Mouse (Mus musculus) embryonic facial prominence, embryonic 14.5 days (tissue): ENCODE results near the gene Arhgef2. TPM values are rescaled to one million over a fixed set of nuclear protein-coding genes. Genes with fewer than 3 reads are reported as not detected.
A peak's percentile ranks its signal among the peaks of the same experiment; 100 is the strongest.

Experiments
- ATAC-seq: fragments of 200-750 bp; cut with Nextera tagmentation; 2 replicates; pipeline ENCODE4 v1.8.0; 2017; ENCODE audit warnings: low read depth, moderate number of reproducible peaks, moderate TSS enrichment
- DNase-seq: peaks from one replicate; pipeline ENCODE4 v3.0.0-alpha.2; 2015; ENCODE audit warnings: low spot score
- H3K27ac ChIP-seq: fragments of 300-500 bp; sonication (generic); replicated peaks from 2 replicates; pipeline ENCODE4 v1.5.1; 2014; ENCODE audit warnings: low read depth, mild to moderate bottlenecking, low read length, moderate library complexity
- H3K27me3 ChIP-seq: fragments of 300-500 bp; sonication (generic); replicated peaks from 2 replicates; pipeline ENCODE4 v1.6.1; 2014; ENCODE audit warnings: low read length; ENCODE audit not compliant: control insufficient read depth, insufficient read depth
- H3K36me3 ChIP-seq: fragments of 300-500 bp; sonication (generic); 2 replicates; pipeline ENCODE4 v1.6.1; 2014; ENCODE audit warnings: low read length, mixed read lengths; ENCODE audit not compliant: control insufficient read depth, insufficient read depth
- H3K4me1 ChIP-seq: fragments of 300-500 bp; sonication (generic); 2 replicates; pipeline ENCODE4 v1.6.1; 2014; ENCODE audit warnings: antibody characterized with exemption, low read length; ENCODE audit not compliant: control insufficient read depth, insufficient read depth
- H3K4me2 ChIP-seq: fragments of 300-500 bp; sonication (generic); 2 replicates; pipeline ENCODE4 v1.6.1; 2014; ENCODE audit warnings: low read depth, mild to moderate bottlenecking, low read length, moderate library complexity, mixed read lengths
- H3K4me3 ChIP-seq: fragments of 300-500 bp; sonication (generic); 2 replicates; pipeline ENCODE4 v1.5.1; 2014; ENCODE audit warnings: low read depth, mild to moderate bottlenecking, low read length
- H3K9ac ChIP-seq: fragments of 300-500 bp; sonication (generic); 2 replicates; pipeline ENCODE4 v1.6.1; 2014; ENCODE audit warnings: low read depth, mild to moderate bottlenecking, low read length, moderate library complexity, mixed read lengths
- H3K9me3 ChIP-seq: fragments of 300-500 bp; sonication (generic); 2 replicates; pipeline ENCODE4 v1.6.1; 2016; ENCODE audit warnings: low read length; ENCODE audit not compliant: control insufficient read depth
- WGBS: fragments of 180-500 bp; shearing (Covaris S2); extraction: QIAGEN DNeasy Blood & Tissue Kit; methylation state at CpG from one replicate; pipeline ENCODE4 v1.1.7; 2014; 5-methylcytosine and 5-hydroxymethylcytosine counted together
- polyA plus RNA-seq: library from polyadenylated mRNA; unstranded; fragments of >200 nt; fragmentation: Nextera tagmentation; extraction: Ambion mirVana; gene quantifications from 2 replicates; pipeline ENCODE4 v1.2.1, GENCODE M21; 2014

Gene Arhgef2
- polyA plus RNA-seq, 1 experiment from 2014 or later = 88.0 TPM

DNA sequence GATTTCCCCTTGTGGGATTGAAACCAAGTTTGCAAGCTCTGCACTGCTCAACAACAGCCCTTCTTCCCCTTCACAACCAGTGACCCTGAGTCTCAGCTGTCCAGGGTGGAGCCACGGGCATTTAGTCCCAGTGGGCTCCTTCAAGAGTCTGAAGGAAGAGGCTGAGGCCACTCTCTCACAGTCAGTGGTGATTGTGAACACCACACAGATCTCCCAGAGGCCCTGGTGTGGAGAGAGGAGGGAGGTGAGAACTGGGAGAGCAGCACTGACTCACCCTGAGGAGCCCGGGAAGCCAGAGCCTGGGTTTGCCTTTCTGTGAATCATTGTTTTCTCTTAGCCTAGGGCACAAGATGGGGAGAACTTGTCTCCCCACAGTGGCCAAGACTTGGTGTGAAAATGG lies 19.2 kb downstream of the Arhgef2 start:
- Histone ChIP-seq H3K4me2 (peak overlapping the region; percentile 82), H3K4me1 (peaks cover 17% of the 10 kb centered on the region), H3K4me3 (peak overlapping the region; percentile 59; the same call in 1 of the 2 replicates), H3K27me3 (no peaks in the 10 kb centered on the region), H3K9ac (peak overlapping the region; percentile 87), H3K9me3 (no peaks in the 10 kb centered on the region), H3K36me3 (peaks cover 26% of the 10 kb centered on the region), H3K27ac (peak overlapping the region; percentile 93)
- DNase-seq (no peak), ATAC-seq (no peak)
- WGBS = 46% methylated on average over 2 of the region's 2 CpGs

DNA sequence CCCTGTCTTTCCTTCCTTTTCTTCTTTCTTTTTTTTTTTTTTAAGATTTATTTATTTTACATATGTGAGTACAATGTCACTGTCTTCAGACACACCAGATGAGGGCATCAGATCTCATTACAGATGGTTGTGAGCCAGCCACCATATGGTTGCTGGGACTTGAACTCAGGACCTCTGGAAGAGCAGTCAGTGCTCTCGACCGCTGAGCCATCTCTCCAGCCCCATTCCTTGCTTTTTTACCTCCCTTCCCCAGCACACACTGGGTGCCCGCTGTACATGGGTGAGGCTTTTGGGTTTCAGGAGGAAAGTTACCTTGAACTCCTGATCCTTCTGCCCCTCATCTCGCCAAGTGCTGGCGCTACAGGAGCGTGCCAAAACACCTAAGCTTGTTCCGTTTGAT lies 19.8 kb downstream of the Arhgef2 start:
- H3K9me3 ChIP-seq = no peaks in the 10 kb centered on the region
- peaks cover 31% of the 10 kb centered on the region for H3K36me3 ChIP-seq
- H3K4me1 ChIP-seq = peaks cover 17% of the 10 kb centered on the region
- H3K27me3 ChIP-seq = no peaks in the 10 kb centered on the region
- H3K4me2 ChIP-seq = no peak overlapping the region
- ATAC-seq = no peak
- 89% methylated on average over 7 of the region's 7 CpGs for WGBS
- H3K4me3 ChIP-seq = no peak overlapping the region
- H3K9ac ChIP-seq = no peak overlapping the region
- DNase-seq = no peak
- no peak overlapping the region for H3K27ac ChIP-seq

DNA sequence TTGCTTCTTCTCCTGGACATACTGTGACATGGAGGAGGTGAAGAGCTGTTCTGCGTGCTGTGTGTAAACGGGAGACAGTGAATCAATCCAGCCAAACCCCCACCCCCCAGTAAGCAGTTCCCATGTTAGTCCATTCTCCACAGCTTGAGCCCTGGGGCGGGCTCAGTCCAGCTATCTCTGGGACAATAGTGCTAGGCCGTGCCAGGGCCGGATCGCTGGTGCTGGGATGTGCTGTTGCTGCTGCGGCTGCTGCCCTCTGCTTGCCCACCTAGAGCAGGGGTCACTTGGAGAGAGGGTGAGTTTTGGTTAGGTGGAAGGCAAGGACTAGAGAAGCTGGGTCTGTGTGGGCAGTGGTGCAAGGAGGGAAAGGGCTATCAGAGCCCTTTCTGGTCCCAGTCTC lies 20.6 kb downstream of the Arhgef2 start:
- ATAC-seq = no peak
- Histone ChIP-seq H3K27ac (no peak overlapping the region), H3K4me3 (no peak overlapping the region), H3K4me2 (no peak overlapping the region), H3K4me1 (peaks cover 17% of the 10 kb centered on the region), H3K36me3 (peaks cover 39% of the 10 kb centered on the region), H3K27me3 (no peaks in the 10 kb centered on the region), H3K9ac (no peak overlapping the region), H3K9me3 (no peaks in the 10 kb centered on the region)
- DNase-seq = no peak
- 82% methylated on average over 7 of the region's 7 CpGs for WGBS

DNA sequence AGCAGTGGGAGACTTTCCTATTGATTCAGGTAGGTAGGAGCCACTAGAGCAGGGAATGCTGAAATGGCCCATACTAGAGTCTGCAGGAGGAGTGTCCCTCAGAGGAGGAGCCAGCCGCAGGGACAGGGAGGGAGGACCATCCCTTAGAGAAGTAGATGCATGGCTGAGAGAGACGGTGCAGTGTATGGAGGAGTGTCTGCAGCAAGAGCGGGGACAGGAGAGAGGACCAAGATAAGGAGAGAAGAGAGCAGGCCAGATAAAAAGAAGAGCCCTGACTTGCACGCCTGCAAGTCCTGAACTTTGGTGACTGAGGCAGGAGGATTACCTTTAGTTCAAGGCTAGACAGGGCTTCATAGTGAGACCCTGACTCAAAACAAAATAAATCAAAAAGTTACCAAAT lies 21.3 kb downstream of the Arhgef2 start:
- Histone ChIP-seq H3K4me2 (no peak overlapping the region), H3K9me3 (no peaks in the 10 kb centered on the region), H3K27ac (0 out of 2 replicates have a peak overlapping the region, but pooled peaks have one; percentile 11), H3K4me3 (no peak overlapping the region), H3K27me3 (no peaks in the 10 kb centered on the region), H3K36me3 (peaks cover 47% of the 10 kb centered on the region), H3K4me1 (peaks cover 17% of the 10 kb centered on the region), H3K9ac (no peak overlapping the region)
- no peak for ATAC-seq
- WGBS = 62% methylated on average over 4 of the region's 4 CpGs
- DNase-seq = no peak

- H3K36me3 ChIP-seq = peaks cover 51% of the 10 kb centered on the region
- no peak overlapping the region for H3K4me3 ChIP-seq
- H3K27ac ChIP-seq = 0 out of 2 replicates have a peak overlapping the region, but pooled peaks have one; percentile 11
- peaks cover 17% of the 10 kb centered on the region for H3K4me1 ChIP-seq
- H3K4me2 ChIP-seq = no peak overlapping the region
- no peaks in the 10 kb centered on the region for H3K9me3 ChIP-seq
- WGBS = 80% methylated on average over 2 of the region's 2 CpGs
- DNase-seq (no peak), ATAC-seq (no peak)
- no peak overlapping the region for H3K9ac ChIP-seq
- no peaks in the 10 kb centered on the region for H3K27me3 ChIP-seq
These were observed 21.8 kb downstream of the Arhgef2 start for GRCm38 (mm10) chr3:88627535-88627934.

DNA sequence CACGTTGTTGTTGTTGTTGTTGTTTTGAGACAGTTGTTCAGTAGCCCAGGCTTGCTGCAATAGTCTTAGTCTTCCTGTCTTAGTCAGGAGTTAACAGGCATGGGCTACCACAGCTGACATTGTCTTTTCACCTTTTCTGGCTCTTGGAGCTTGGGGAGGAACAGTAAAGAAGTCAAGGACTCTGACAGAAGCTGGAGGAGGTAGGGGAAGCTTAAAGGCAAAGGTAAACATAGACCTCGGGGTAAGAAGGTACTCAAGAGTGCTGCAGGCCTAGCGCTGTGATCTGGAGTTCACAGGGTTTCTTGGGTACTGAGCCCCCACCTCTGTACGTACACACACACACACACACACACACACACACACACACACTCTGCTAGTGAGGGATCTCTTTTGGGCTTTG lies 23.0 kb downstream of the Arhgef2 start:
- DNase-seq (no peak), ATAC-seq (no peak)
- 58% methylated on average over 4 of the region's 4 CpGs for WGBS
- Histone ChIP-seq H3K9me3 (no peaks in the 10 kb centered on the region), H3K4me2 (no peak overlapping the region), H3K27ac (no peak overlapping the region), H3K9ac (no peak overlapping the region), H3K36me3 (peaks cover 63% of the 10 kb centered on the region), H3K4me3 (no peak overlapping the region), H3K27me3 (no peaks in the 10 kb centered on the region), H3K4me1 (peaks cover 15% of the 10 kb centered on the region)

- no peak overlapping the region for H3K4me3 ChIP-seq
- no peak overlapping the region for H3K4me2 ChIP-seq
- H3K9me3 ChIP-seq = no peaks in the 10 kb centered on the region
- WGBS = 64% methylated on average over 13 of the region's 13 CpGs
- no peak overlapping the region; the same call in 1 of the 2 replicates for H3K27ac ChIP-seq
- no peak for ATAC-seq
- peaks cover 10% of the 10 kb centered on the region for H3K4me1 ChIP-seq
- DNase-seq = no peak
- H3K9ac ChIP-seq = peak overlapping the region; percentile 19; the same call in 1 of the 2 replicates
- H3K36me3 ChIP-seq = peaks cover 68% of the 10 kb centered on the region
- H3K27me3 ChIP-seq = no peaks in the 10 kb centered on the region
These were observed 23.5 kb downstream of the Arhgef2 start for GRCm38 (mm10) chr3:88629244-88629643.

GRCm38 (mm10) chr3:88630018-88630417 lies 24.3 kb downstream of the Arhgef2 start:
- H3K4me1 ChIP-seq = peaks cover 2% of the 10 kb centered on the region
- H3K27ac ChIP-seq = peak overlapping the region; percentile 40; the same call in 1 of the 2 replicates
- H3K4me3 ChIP-seq = no peak overlapping the region
- H3K9me3 ChIP-seq = no peaks in the 10 kb centered on the region
- peaks cover 76% of the 10 kb centered on the region for H3K36me3 ChIP-seq
- 0 out of 2 replicates have a peak overlapping the region, but pooled peaks have one; percentile 10 for H3K9ac ChIP-seq
- no peaks in the 10 kb centered on the region for H3K27me3 ChIP-seq
- WGBS = 68% methylated on average over 9 of the region's 9 CpGs
- no peak overlapping the region for H3K4me2 ChIP-seq
- ATAC-seq (peak; percentile 82), DNase-seq (peak; percentile 86)

DNA sequence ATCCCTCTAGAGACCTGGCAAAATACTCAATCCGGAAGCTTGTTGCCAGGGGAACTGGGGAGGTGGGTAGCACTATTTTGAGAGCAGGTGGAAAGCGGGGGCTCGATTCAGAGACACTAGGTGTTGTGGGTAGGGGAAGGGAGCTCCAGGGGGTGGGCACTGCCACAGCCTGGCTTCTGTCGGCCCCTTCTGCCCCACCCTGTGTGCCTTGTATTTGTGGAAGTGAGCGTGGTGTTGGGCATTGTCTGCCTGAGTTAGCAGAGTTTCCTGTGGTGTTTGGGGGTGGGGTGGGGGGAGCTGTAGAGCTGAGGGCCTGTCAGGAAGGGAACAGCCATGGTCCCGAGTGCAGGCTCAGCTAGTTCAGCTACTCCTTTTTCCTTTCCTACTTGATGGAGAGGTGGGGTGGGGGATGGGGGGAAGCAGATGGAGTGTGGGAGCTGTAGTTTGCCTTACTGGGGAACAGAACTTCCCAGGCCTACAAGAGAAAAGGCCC lies 25.1 kb downstream of the Arhgef2 start:
- Histone ChIP-seq H3K9ac (no peak overlapping the region), H3K4me1 (no peaks in the 10 kb centered on the region), H3K4me3 (no peak overlapping the region), H3K9me3 (no peaks in the 10 kb centered on the region), H3K36me3 (peaks cover 83% of the 10 kb centered on the region), H3K4me2 (no peak overlapping the region), H3K27ac (peak overlapping the region; percentile 40; the same call in 1 of the 2 replicates), H3K27me3 (no peaks in the 10 kb centered on the region)
- ATAC-seq (no peak), DNase-seq (no peak)
- 66% methylated on average over 6 of the region's 6 CpGs for WGBS
